Mouse (Mus musculus) embryonic facial prominence, embryonic 11.5 days (tissue): ENCODE measurements at regions not wholly inside any gene's neighbourhood (a gene's known extent, or its start where the extent isn't known, plus 50 kb on each side); places are given as distances from the start of the nearest gene placed in this dataset.
"Not testable (repeated sequence)": the region's sequence is repeated elsewhere in the genome, so short reads cannot be mapped to it uniquely, and the experiment has no call there.

Source experiments
- ATAC-seq: fragments of 200-750 bp; cut with Nextera tagmentation; replicated peaks from 2 replicates; pipeline ENCODE4 v1.8.0; 2017; ENCODE audit warnings: low read depth; ENCODE audit not compliant: insufficient number of reproducible peaks, low FRiP score, low TSS enrichment
- DNase-seq: peaks from one replicate; pipeline ENCODE4 v3.0.0-alpha.2; 2015; ENCODE audit warnings: low spot score
- H3K27ac ChIP-seq: fragments of 300-500 bp; sonication (generic); replicated peaks from 2 replicates; pipeline ENCODE4 v1.5.1; 2014; ENCODE audit warnings: mild to moderate bottlenecking, low read depth, low read length, control low read depth
- H3K27me3 ChIP-seq: fragments of 300-500 bp; sonication (generic); 2 replicates; pipeline ENCODE4 v1.6.1; 2014; ENCODE audit warnings: mild to moderate bottlenecking, low read length, moderate library complexity, mixed read lengths; ENCODE audit not compliant: control insufficient read depth, insufficient read depth
- H3K36me3 ChIP-seq: fragments of 300-500 bp; sonication (generic); replicated peaks from 2 replicates; pipeline ENCODE4 v1.6.1; 2014; ENCODE audit warnings: low read depth, mild to moderate bottlenecking, low read length, moderate library complexity, mixed read lengths; ENCODE audit not compliant: control insufficient read depth, insufficient read depth
- H3K4me1 ChIP-seq: fragments of 300-500 bp; sonication (generic); 2 replicates; pipeline ENCODE4 v1.6.1; 2014; ENCODE audit warnings: low read length, mixed read lengths; ENCODE audit not compliant: control insufficient read depth, insufficient read depth
- H3K4me2 ChIP-seq: fragments of 300-500 bp; sonication (generic); 2 replicates; pipeline ENCODE4 v1.6.1; 2014; ENCODE audit warnings: low read depth, mild to moderate bottlenecking, control low read depth, low read length, moderate library complexity
- H3K4me3 ChIP-seq: fragments of 300-500 bp; sonication (generic); 2 replicates; pipeline ENCODE4 v1.5.1; 2014; ENCODE audit warnings: low read depth, low read length, control low read depth
- H3K9ac ChIP-seq: fragments of 300-500 bp; sonication (generic); replicated peaks from 2 replicates; pipeline ENCODE4 v1.6.1; 2014; ENCODE audit warnings: mild to moderate bottlenecking, control low read depth, low read length
- H3K9me3 ChIP-seq: fragments of 300-500 bp; sonication (generic); replicated peaks from 2 replicates; pipeline ENCODE4 v1.6.1; 2016; ENCODE audit warnings: mild to moderate bottlenecking, low read length, inconsistent platforms, mixed read lengths; ENCODE audit not compliant: control insufficient read depth
- WGBS: fragments of 180-500 bp; shearing (Covaris S2); extraction: QIAGEN DNeasy Blood & Tissue Kit; methylation state at CpG from one replicate; pipeline ENCODE4 v1.1.7; 2014; 5-methylcytosine and 5-hydroxymethylcytosine counted together

DNA sequence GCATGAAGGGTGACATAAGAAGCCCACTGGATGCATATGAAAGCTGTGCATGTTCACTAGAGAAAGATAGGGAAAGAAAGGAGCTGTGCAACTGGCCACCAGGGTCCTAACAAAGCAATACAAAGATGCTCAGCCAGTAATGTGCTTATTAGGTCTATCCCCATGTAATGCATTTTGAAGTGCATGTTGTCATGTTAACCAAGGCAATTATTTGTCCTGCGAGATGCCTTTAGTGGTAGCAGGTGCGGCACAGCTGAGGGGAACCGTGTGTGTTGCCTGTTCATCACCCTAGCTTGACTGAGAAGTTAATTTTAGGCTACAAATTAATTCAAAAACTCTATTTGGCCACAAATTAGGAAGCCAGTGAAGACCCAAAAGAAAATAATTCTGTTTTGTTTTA is 444.0 kb upstream of the Pdcd1 start:
- Histone ChIP-seq H3K9ac (no peak overlapping the region), H3K4me2 (no peak overlapping the region), H3K9me3 (no peaks in the 10 kb centered on the region), H3K4me3 (no peak overlapping the region), H3K36me3 (no peaks in the 10 kb centered on the region), H3K4me1 (no peaks in the 10 kb centered on the region), H3K27ac (no peak overlapping the region), H3K27me3 (no peaks in the 10 kb centered on the region)
- no peak for DNase-seq
- no peak for ATAC-seq
- WGBS = 86% methylated on average over 3 of the region's 3 CpGs

DNA sequence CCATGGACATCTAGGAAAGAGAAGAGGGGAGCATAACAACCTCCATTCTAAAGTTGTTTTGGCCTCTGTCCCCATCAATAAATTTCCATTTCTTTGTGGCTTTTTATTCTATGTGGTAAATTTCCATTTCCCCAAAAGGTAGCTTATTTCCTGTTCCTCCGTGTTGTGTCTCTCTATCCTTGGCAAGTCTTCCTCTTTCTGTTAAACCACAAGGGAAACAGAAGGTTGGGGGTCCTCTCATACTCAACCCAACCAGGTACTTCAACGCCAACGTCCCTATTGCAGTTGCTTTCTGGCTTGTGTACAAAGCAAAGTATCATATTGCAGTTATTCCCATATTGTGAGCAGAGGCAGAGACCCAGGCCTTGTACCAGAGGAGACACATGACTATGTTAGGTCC is 434.7 kb upstream of the Pdcd1 start:
- Histone ChIP-seq H3K4me3 (no peak overlapping the region), H3K4me1 (no peaks in the 10 kb centered on the region), H3K9me3 (no peaks in the 10 kb centered on the region), H3K36me3 (no peaks in the 10 kb centered on the region), H3K4me2 (no peak overlapping the region), H3K9ac (no peak overlapping the region), H3K27me3 (no peaks in the 10 kb centered on the region), H3K27ac (no peak overlapping the region)
- WGBS = 78% methylated on average over 3 of the region's 3 CpGs
- no peak for DNase-seq
- ATAC-seq = no peak

DNA sequence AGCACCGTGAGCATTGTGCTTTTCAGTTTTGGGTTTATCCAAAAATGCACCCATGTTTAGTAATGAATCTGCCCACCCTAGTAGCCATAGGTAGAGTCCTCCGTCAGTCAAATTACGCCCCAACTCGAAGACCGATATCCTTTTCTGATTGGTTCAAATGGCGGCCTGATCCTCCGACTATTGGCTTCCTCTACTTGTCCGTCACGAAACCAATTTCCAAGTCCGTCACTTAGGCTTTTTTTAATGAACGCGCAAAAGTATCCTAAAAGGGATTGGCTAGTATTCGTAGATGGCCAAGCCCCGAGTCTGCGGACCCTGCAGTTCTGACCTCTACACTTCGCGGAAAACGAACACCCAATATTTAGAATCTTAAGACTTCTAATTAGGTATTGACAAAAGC is 417.5 kb upstream of the Pdcd1 start:
- not testable (repeated sequence) for DNase-seq, H3K27ac ChIP-seq, H3K9ac ChIP-seq, H3K4me2 ChIP-seq, H3K27me3 ChIP-seq, H3K36me3 ChIP-seq, H3K4me3 ChIP-seq, H3K4me1 ChIP-seq, H3K9me3 ChIP-seq
- 94% methylated on average over 18 of the region's 18 CpGs for WGBS
- ATAC-seq = 0 out of 2 replicates have a peak, but pooled peaks have one; percentile 84

DNA sequence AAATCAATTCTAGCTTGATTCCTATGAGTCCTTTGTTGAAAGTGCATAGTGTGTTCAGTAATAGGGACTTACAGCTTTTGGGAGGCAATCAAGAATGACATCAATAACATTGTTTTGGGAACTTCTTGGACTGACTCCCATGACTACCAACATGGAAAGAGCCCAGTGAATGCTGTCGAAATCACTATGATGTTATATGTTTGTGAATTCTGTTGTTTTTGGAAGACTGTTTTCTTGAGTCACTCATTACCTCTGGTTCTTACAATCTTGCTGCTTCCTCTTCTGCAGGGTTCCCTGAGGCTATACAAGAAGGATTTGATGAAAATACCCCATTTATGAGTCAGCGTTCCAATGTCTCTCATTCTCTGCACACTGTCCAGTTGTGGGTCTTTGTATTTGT is 371.4 kb upstream of the Pdcd1 start:
- Histone ChIP-seq H3K4me3 (no peak overlapping the region), H3K27me3 (no peaks in the 10 kb centered on the region), H3K4me2 (no peak overlapping the region), H3K27ac (no peak overlapping the region), H3K9me3 (no peaks in the 10 kb centered on the region), H3K4me1 (no peaks in the 10 kb centered on the region), H3K9ac (no peak overlapping the region), H3K36me3 (no peaks in the 10 kb centered on the region)
- ATAC-seq (no peak), DNase-seq (no peak)
- WGBS = 87% methylated on average over 2 of the region's 2 CpGs

DNA sequence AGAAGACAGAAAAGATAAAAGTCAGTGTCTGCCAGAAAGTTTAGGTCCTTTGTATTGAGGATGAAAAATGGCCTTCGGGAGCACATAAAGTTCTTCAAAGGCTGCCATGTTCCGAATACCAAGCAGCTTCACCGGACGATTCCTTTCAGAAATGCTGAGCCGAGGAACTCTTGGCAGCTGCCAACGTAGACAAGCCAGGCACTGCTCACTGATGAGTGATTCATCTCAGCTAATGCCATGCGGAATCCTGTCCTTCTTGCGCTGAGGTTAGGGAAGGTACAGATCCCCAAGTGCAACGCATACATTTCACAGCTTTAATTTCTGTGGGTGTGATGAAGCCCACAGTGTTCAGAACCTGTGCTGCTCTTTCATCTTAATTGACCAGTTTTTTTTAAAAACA is 360.7 kb upstream of the Pdcd1 start:
- Histone ChIP-seq H3K9ac (no peak overlapping the region), H3K27me3 (no peaks in the 10 kb centered on the region), H3K4me3 (no peak overlapping the region), H3K36me3 (no peaks in the 10 kb centered on the region), H3K27ac (no peak overlapping the region), H3K4me2 (no peak overlapping the region), H3K4me1 (no peaks in the 10 kb centered on the region), H3K9me3 (no peaks in the 10 kb centered on the region)
- ATAC-seq (no peak), DNase-seq (no peak)
- WGBS = 85% methylated on average over 9 of the region's 9 CpGs

DNA sequence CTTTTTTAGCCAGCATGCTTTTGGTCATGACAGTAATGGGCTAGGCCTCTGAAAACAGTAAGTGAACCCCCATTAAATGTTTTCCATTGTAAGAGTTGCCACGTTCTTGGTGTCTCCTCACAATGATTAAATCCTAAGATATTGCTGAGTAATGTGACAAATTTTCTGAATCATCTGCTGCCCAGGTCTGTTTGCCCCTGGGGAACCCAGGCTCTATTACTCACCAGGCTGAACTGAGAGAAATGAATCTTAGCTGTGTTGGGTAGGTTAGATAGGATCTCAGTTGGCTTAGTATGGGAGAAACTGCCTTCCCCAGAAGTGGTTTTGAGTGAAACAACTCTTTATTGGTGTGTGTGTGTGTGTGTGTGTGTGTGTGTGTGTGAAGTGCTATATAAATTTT is 314.3 kb upstream of the Pdcd1 start:
- H3K9me3 ChIP-seq = no peaks in the 10 kb centered on the region
- H3K9ac ChIP-seq = no peak overlapping the region
- H3K4me1 ChIP-seq = no peaks in the 10 kb centered on the region
- DNase-seq = no peak
- no peak overlapping the region for H3K4me3 ChIP-seq
- 76% methylated on average over 1 of the region's 1 CpGs for WGBS
- no peak overlapping the region for H3K4me2 ChIP-seq
- no peak overlapping the region for H3K27ac ChIP-seq
- H3K27me3 ChIP-seq = no peaks in the 10 kb centered on the region
- no peaks in the 10 kb centered on the region for H3K36me3 ChIP-seq
- ATAC-seq = no peak

DNA sequence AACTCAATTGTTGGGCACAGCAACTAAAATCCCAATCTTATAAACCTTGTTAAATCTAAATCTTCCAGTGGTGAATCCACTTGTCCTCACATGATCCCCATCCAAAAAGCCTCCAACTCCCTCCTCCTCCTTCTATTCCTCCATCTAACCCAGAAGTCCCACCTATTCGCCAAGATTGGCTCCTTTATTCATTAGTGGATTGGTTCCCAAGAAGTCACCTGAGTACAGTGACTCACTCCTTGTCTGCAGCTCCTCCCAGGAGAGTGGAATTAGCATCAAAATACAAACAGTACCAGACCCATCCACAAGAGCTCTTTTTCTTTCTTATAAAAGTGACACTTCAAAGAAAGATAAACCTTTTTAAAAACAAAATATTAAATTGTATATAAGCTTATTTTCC is 304.6 kb upstream of the Pdcd1 start:
- no peaks in the 10 kb centered on the region for H3K27me3 ChIP-seq
- no peaks in the 10 kb centered on the region for H3K4me1 ChIP-seq
- no peaks in the 10 kb centered on the region for H3K36me3 ChIP-seq
- no peak for DNase-seq
- no peak overlapping the region for H3K9ac ChIP-seq
- ATAC-seq = no peak
- H3K27ac ChIP-seq = no peak overlapping the region
- 73% methylated on average over 1 of the region's 1 CpGs for WGBS
- no peak overlapping the region for H3K4me3 ChIP-seq
- H3K9me3 ChIP-seq = no peaks in the 10 kb centered on the region
- no peak overlapping the region for H3K4me2 ChIP-seq

DNA sequence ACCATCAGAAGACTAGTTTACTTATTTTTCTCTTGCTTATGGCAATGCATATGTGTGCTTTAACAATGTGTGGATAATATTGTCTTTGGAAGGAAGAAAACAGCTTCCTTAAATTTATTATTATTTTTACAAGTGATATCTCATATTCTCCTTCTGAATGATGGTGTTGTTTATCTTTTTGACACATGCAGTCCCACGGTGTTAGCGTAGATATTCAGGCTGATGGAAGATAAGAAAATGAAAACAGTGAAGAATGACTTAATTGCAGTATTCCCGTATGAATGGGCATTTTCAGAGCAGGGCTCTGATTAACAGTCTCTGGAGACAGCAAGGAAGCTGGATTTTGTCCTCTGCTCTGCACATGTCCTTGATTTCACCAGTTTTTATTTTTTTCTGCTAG is 303.5 kb upstream of the Pdcd1 start:
- Histone ChIP-seq H3K4me3 (no peak overlapping the region), H3K36me3 (no peaks in the 10 kb centered on the region), H3K27me3 (no peaks in the 10 kb centered on the region), H3K27ac (no peak overlapping the region), H3K9me3 (no peaks in the 10 kb centered on the region), H3K4me1 (no peaks in the 10 kb centered on the region), H3K4me2 (no peak overlapping the region), H3K9ac (no peak overlapping the region)
- DNase-seq = no peak
- WGBS = 65% methylated on average over 3 of the region's 3 CpGs
- no peak for ATAC-seq

DNA sequence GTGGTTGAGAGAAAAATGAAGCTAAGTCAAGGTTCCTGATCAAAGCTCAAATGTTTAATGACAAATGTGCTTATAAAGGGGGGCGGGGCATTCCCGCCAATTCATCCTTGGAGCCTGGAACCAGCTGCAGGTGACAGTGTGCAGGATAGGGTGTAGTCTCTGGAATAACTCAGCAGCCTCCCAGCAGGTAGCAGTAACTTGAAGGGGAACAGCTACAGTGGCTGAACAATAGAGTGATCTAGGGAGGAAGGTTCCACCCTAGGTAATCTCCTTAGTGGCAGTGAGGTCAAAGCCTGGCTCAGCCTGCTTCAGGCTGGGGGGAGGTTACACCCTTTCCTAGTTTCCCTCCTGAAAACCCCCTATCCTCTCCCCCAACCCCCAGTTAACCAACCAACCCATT is 290.2 kb upstream of the Pdcd1 start:
- Histone ChIP-seq H3K27me3 (no peaks in the 10 kb centered on the region), H3K4me1 (no peaks in the 10 kb centered on the region), H3K9ac (no peak overlapping the region), H3K36me3 (no peaks in the 10 kb centered on the region), H3K4me3 (no peak overlapping the region), H3K9me3 (no peaks in the 10 kb centered on the region), H3K27ac (no peak overlapping the region), H3K4me2 (no peak overlapping the region)
- no peak for ATAC-seq
- no peak for DNase-seq
- WGBS = 93% methylated on average over 2 of the region's 2 CpGs
